Mouse (Mus musculus) erythroblast, embryonic 14.5 days (primary cell): Measurements from ENCODE around the gene Mcu.

Experiments used
- GATA1 ChIP-seq: IDR thresholded peaks from 2 replicates; pipeline ENCODE4 v1.6.1; 2012; ENCODE audit warnings: low read length, inconsistent platforms, mixed read lengths
- TAL1 ChIP-seq: IDR thresholded peaks from 3 replicates; pipeline ENCODE4 v1.6.1; 2012; ENCODE audit warnings: low read length, inconsistent platforms, mixed read lengths

GRCm38 (mm10) chr10:59645153-59645552, 28.7 kb upstream of the Mcu start:
- no peak for TF ChIP-seq TAL1
- TF ChIP-seq GATA1: no peak
